Mouse (Mus musculus) MEL (cell line): ENCODE results near the gene Fdxacb1.

Experiments
- CTCF ChIP-seq, 3 experiments: IDR thresholded peaks in 2 of 3; conservative IDR thresholded peaks in 1 of 3; 2 replicates each; pipeline ENCODE4 v1.5.1; 2011 to 2012; ENCODE audit warnings: low read length in 3 of 3, low read depth in 2 of 3, mild to moderate bottlenecking in 2 of 3, improper control_type of control experiment in 1 of 3, inconsistent platforms in 1 of 3, mixed read lengths in 1 of 3, moderate library complexity in 1 of 3; ENCODE audit not compliant: control insufficient read depth in 1 of 3, insufficient read depth in 1 of 3, poor library complexity in 1 of 3, severe bottlenecking in 1 of 3
- EP300 ChIP-seq, 2 experiments: IDR thresholded peaks; 2 replicates each; pipeline ENCODE4 v1.6.1; 2011; ENCODE audit warnings: improper control_type of control experiment in 2 of 2, low read length in 2 of 2, low read depth in 1 of 2, mild to moderate bottlenecking in 1 of 2
- HCFC1 ChIP-seq: IDR thresholded peaks from 2 replicates; pipeline ENCODE4 v1.6.1; 2012; ENCODE audit warnings: low read depth, mild to moderate bottlenecking, inconsistent platforms, low read length, improper control_type of control experiment, moderate library complexity
- KAT2A ChIP-seq: conservative IDR thresholded peaks from 2 replicates; pipeline ENCODE4 v1.6.1; 2012; ENCODE audit warnings: low read depth, low read length, improper control_type of control experiment, inconsistent platforms
- MAX ChIP-seq: IDR thresholded peaks from 2 replicates; pipeline ENCODE4 v1.6.1; 2011; ENCODE audit warnings: low read length, improper control_type of control experiment
- MAZ ChIP-seq: IDR thresholded peaks from 2 replicates; pipeline ENCODE4 v1.6.1; 2012; ENCODE audit warnings: low read depth, mild to moderate bottlenecking, inconsistent platforms, low read length, improper control_type of control experiment
- NRF1 ChIP-seq: IDR thresholded peaks from 2 replicates; pipeline ENCODE4 v1.6.1; 2014; ENCODE audit warnings: low read depth, mild to moderate bottlenecking, inconsistent platforms, low read length, improper control_type of control experiment, moderate library complexity; ENCODE audit not compliant: poor library complexity, insufficient read depth, severe bottlenecking
- POLR2A ChIP-seq, 2 experiments: IDR thresholded peaks; 2 replicates each; pipeline ENCODE4 v1.6.1; 2011 to 2012; ENCODE audit warnings: low read length in 2 of 2, mild to moderate bottlenecking in 2 of 2, control low read depth in 1 of 2, improper control_type of control experiment in 1 of 2, low read depth in 1 of 2, moderate library complexity in 1 of 2; ENCODE audit not compliant: control insufficient read depth in 1 of 2, insufficient read depth in 1 of 2, poor library complexity in 1 of 2

GRCm38 (mm10) chr9:50763331-50763730 lies 4.7 kb upstream of the Fdxacb1 start:
- TF ChIP-seq POLR2A (IDR thresholded peaks at IDR 0.05; ENCODE audit: control insufficient read depth in 1 of 2, insufficient read depth in 1 of 2, low read depth in 1 of 2, low read length in 2 of 2, poor library complexity in 1 of 2): no peak
- TF ChIP-seq KAT2A: no peak
- peak; percentile 18 to 49 (median 43); a peak in 5 of 6 replicates for TF ChIP-seq CTCF (IDR thresholded peaks at IDR 0.05 in 2 of 3, conservative IDR thresholded peaks at IDR 0.05 in 1 of 3; ENCODE audit: control insufficient read depth in 1 of 3, insufficient read depth in 1 of 3, low read depth in 2 of 3, low read length in 3 of 3, poor library complexity in 1 of 3, severe bottlenecking in 1 of 3)
- TF ChIP-seq NRF1: no peak
- no peak for TF ChIP-seq EP300 (IDR thresholded peaks at IDR 0.05; ENCODE audit: low read depth in 1 of 2, low read length in 2 of 2)
- no peak for TF ChIP-seq HCFC1
- no peak for TF ChIP-seq MAZ
- no peak for TF ChIP-seq MAX
